In the genomic region with DNA sequence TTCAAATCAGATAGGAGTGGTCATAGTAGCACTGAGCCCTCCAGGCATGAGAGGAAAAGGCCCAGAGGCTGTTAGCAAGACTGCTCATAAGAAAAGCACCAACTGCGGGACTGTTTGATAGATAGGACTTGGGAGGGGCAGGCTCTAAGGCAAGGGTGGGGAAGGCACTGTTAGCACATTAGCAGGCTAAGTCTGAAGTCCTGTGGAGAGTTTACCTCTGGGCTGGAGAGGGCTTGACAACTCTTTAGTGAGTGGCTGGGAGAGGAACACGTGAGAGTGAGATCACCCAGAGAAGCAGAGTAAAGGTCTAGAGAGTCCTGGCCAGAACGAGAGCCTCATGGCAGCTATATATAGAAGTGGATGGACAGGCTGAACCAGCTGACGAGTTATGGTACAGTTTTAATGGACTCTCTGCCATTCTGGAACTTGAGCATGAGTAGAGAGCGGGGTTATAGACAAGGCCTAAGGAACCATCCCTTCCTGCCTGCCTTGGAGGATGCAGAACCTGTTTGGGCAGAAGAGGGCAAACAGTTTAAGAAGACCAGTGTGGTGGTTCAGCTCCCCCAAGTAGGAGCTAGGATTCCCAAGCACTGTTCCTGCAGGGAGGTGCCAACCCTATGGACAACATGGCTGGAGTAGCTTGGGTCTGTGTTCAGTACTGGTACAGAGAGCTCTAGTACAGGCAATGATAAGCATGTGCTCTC, we compare ENCODE assay signal across 14 mouse cellular contexts. TPM values are rescaled to one million over a fixed set of nuclear protein-coding genes. Genes with fewer than 3 reads are reported as not detected.
DNase-seq lines count a peak whose midpoint lies in the region; ATAC-seq lines count a peak whose summit lies in the region.
"Had no signal": no experiment of that assay in that cellular context is flagged by ENCODE, and none has a peak within 500 bp of the region (broad histone marks: within the 10 kb centered on the region; RNA-seq: fewer than 3 reads in every experiment).

No protein-coding gene starts in this region.

- no peak overlapping the region for H3K27ac ChIP-seq in lung, embryonic 15.5 days
- 0 out of 2 replicates have a peak overlapping the region, but pooled peaks have one; percentile 26 for H3K27ac ChIP-seq in stomach, embryonic 15.5 days
- H3K27ac ChIP-seq: hindbrain, embryonic 12.5 days had no signal

- H3K9me3 ChIP-seq in lung, embryonic 15.5 days: no peaks in the 10 kb centered on the region
- H3K9me3 ChIP-seq in stomach, embryonic 15.5 days: no peaks in the 10 kb centered on the region
- H3K9me3 ChIP-seq: hindbrain, embryonic 12.5 days had no signal

- no peak overlapping the region for H3K4me2 ChIP-seq in lung, embryonic 15.5 days
- H3K4me2 ChIP-seq in stomach, embryonic 15.5 days: no peak overlapping the region
- H3K4me2 ChIP-seq: hindbrain, embryonic 12.5 days had no signal

- 51% methylated on average over 5 of the region's 5 CpGs for WGBS in lung, embryonic 15.5 days
- 58% methylated on average over 5 of the region's 5 CpGs for WGBS in stomach, embryonic 15.5 days

- H3K27me3 ChIP-seq in lung, embryonic 15.5 days: no peaks in the 10 kb centered on the region
- no peaks in the 10 kb centered on the region for H3K27me3 ChIP-seq in stomach, embryonic 15.5 days (replicated peaks)
- H3K27me3 ChIP-seq: CH12.LX; hindbrain, embryonic 12.5 days; Patski had no signal

- peak; percentile 64 for ATAC-seq in lung, embryonic 15.5 days (ENCODE audit: borderline replicate concordance, extremely low read depth, low FRiP score, low TSS enrichment)
- ATAC-seq in stomach, embryonic 15.5 days (ENCODE audit: insufficient read depth, low FRiP score, low read depth): peak; percentile 81
- ATAC-seq: Patski had no signal

- DNase-seq in gonadal fat pad, adult 2 months (ENCODE audit: low read depth): peak; percentile 37
- DNase-seq in liver: peak; percentile 29
- DNase-seq in kidney, adult 18-20 months: no peak
- no peak for DNase-seq in right cerebral cortex, postnatal 14 days
- DNase-seq in adrenal gland, postnatal 10 days: no peak
- DNase-seq: adrenal gland, postnatal 14 days had no signal

- no peaks in the 10 kb centered on the region for H3K4me1 ChIP-seq in lung, embryonic 15.5 days
- H3K4me1 ChIP-seq in stomach, embryonic 15.5 days: no peaks in the 10 kb centered on the region
- H3K4me1 ChIP-seq: hindbrain, embryonic 12.5 days had no signal

- no peaks in the 10 kb centered on the region for H3K36me3 ChIP-seq in lung, embryonic 15.5 days
- H3K36me3 ChIP-seq in stomach, embryonic 15.5 days: no peaks in the 10 kb centered on the region
- H3K36me3 ChIP-seq: hindbrain, embryonic 12.5 days had no signal

- no peak overlapping the region for H3K9ac ChIP-seq in lung, embryonic 15.5 days
- H3K9ac ChIP-seq in stomach, embryonic 15.5 days: no peak overlapping the region
- H3K9ac ChIP-seq: hindbrain, embryonic 12.5 days had no signal

- no peak overlapping the region for H3K4me3 ChIP-seq in lung, embryonic 15.5 days
- H3K4me3 ChIP-seq in stomach, embryonic 15.5 days (replicated peaks): no peak overlapping the region
- H3K4me3 ChIP-seq: erythroblast, embryonic 14.5 days; hindbrain, embryonic 12.5 days had no signal

RNA-seq across cellular contexts. Expression of a gene that starts 11.5 kb away (rescaled TPM):
- polyA plus RNA-seq in gonadal fat pad, adult 2 months (2012; rRNA removed): 11.6 and 14.2 TPM in 2 replicates
- 2.3 and 2.8 TPM in 2 replicates for polyA plus RNA-seq in lung, embryonic 15.5 days (2015; fragmentation: Nextera tagmentation; extraction: Ambion mirVana)
- polyA plus RNA-seq in stomach, embryonic 15.5 days (2015; fragmentation: Nextera tagmentation; extraction: Ambion mirVana): 6.3 and 6.4 TPM in 2 replicates
- total RNA-seq in adrenal gland, postnatal 10 days (2021): 1 to 10 TPM; 4.2 to 6.7 TPM

RNA-seq across cellular contexts. Expression of a gene that starts 42.2 kb away (rescaled TPM):
- 0.71 and 2.8 TPM in 2 replicates for polyA plus RNA-seq in gonadal fat pad, adult 2 months (2012; rRNA removed)
- polyA plus RNA-seq in lung, embryonic 15.5 days (2015; fragmentation: Nextera tagmentation; extraction: Ambion mirVana): 0.42 and 0.84 TPM in 2 replicates
- 4.7 and 7.3 TPM in 2 replicates for polyA plus RNA-seq in stomach, embryonic 15.5 days (2015; fragmentation: Nextera tagmentation; extraction: Ambion mirVana)
- 1 to 10 TPM; 2.0 to 6.2 TPM for total RNA-seq in adrenal gland, postnatal 10 days (2021)
- total RNA-seq: gastrocnemius, adult 18-20 months; left cerebral cortex, adult 8-10 months had no signal
- polyA plus RNA-seq: erythroblast, embryonic 14.5 days; hindbrain, embryonic 12.5 days had no signal

Comparison
In these comparisons a context has a peak if more than half of its experiments do, and no peak if none do; other contexts are left out.
1. DNase-seq: peak in gonadal fat pad, adult 2 months (single experiment) and liver (single experiment); none in kidney, adult 18-20 months (single experiment), right cerebral cortex, postnatal 14 days (single experiment) and adrenal gland, postnatal 10 days (single experiment).